In genomic region chr4:132818442-132818841, GRCm38 (mm10) we compare ENCODE assay signal across 22 mouse cellular contexts. TPM values are rescaled to one million over a fixed set of nuclear protein-coding genes. Genes with fewer than 3 reads are reported as not detected.
A peak's percentile ranks its signal among the peaks of the same experiment; 100 is the strongest.
DNase-seq lines count a peak whose midpoint lies in the region; ATAC-seq and TF ChIP-seq lines count a peak whose summit lies in the region.
"Had no signal": no experiment of that assay in that cellular context is flagged by ENCODE, and none has a peak within 500 bp of the region (broad histone marks: within the 10 kb centered on the region; RNA-seq: fewer than 3 reads in every experiment).

No protein-coding gene starts in this region.

- no peak for ATAC-seq in kidney, postnatal 0 days (replicated peaks; ENCODE audit: low FRiP score, low read depth)
- no peak for ATAC-seq in liver, postnatal 0 days
- ATAC-seq in liver, embryonic 11.5 days (replicated peaks; ENCODE audit: low FRiP score), result no peak
- ATAC-seq: forebrain, embryonic 14.5 days had no signal

- WGBS in kidney, postnatal 0 days, result 58% methylated on average over 2 of the region's 2 CpGs
- 60% methylated on average over 2 of the region's 2 CpGs for WGBS in liver, postnatal 0 days (ENCODE audit: insufficient replicate concordance)
- WGBS in liver, embryonic 11.5 days, result 54% methylated on average over 2 of the region's 2 CpGs

- no peak overlapping the region for H3K27ac ChIP-seq in kidney, postnatal 0 days
- no peak overlapping the region for H3K27ac ChIP-seq in liver, postnatal 0 days (ENCODE audit: low read depth)
- H3K27ac ChIP-seq in liver, embryonic 11.5 days (ENCODE audit: low read depth, low read length), result no peak overlapping the region
- no peak overlapping the region for H3K27ac ChIP-seq in MEL (ENCODE audit: control insufficient read depth, low read depth, low read length)
- H3K27ac ChIP-seq: embryonic facial prominence, embryonic 15.5 days; forebrain, embryonic 10.5 days; heart, embryonic 15.5 days; hindbrain, embryonic 15.5 days had no signal

- H3K79me2 ChIP-seq in MEL (ENCODE audit: control insufficient read depth, insufficient read depth, low read length, poor library complexity), result no peaks in the 10 kb centered on the region

- H3K4me3 ChIP-seq in kidney, postnatal 0 days (replicated peaks; ENCODE audit: low read depth, low read length), result no peak overlapping the region
- H3K4me3 ChIP-seq in liver, postnatal 0 days (ENCODE audit: low read depth, low read length), result no peak overlapping the region
- no peak overlapping the region for H3K4me3 ChIP-seq in liver, embryonic 11.5 days (ENCODE audit: low read depth, low read length)
- H3K4me3 ChIP-seq in MEL (ENCODE audit: control insufficient read depth in 1 of 2, insufficient read depth in 1 of 2, low read depth in 2 of 2, low read length in 2 of 2), result no peak overlapping the region
- H3K4me3 ChIP-seq: embryonic facial prominence, embryonic 15.5 days; erythroblast, embryonic 14.5 days; forebrain, embryonic 10.5 days; heart, embryonic 15.5 days; hindbrain, embryonic 15.5 days had no signal

- no peaks in the 10 kb centered on the region for H3K4me1 ChIP-seq in kidney, postnatal 0 days (replicated peaks; ENCODE audit: insufficient read depth, low read length)
- peaks cover 6% of the 10 kb centered on the region for H3K4me1 ChIP-seq in liver, postnatal 0 days (ENCODE audit: insufficient read depth)
- no peaks in the 10 kb centered on the region for H3K4me1 ChIP-seq in liver, embryonic 11.5 days (replicated peaks; ENCODE audit: control insufficient read depth, insufficient read depth, low read length)
- H3K4me1 ChIP-seq in MEL (ENCODE audit: control insufficient read depth in 1 of 2, insufficient read depth in 2 of 2, low read length in 2 of 2), result peaks cover 0 to 2% of the 10 kb centered on the region in 2 experiments; a peak in 1 of 4 replicates
- H3K4me1 ChIP-seq: embryonic facial prominence, embryonic 15.5 days; forebrain, embryonic 10.5 days; heart, embryonic 15.5 days; hindbrain, embryonic 15.5 days had no signal

- no peaks in the 10 kb centered on the region for H3K27me3 ChIP-seq in kidney, postnatal 0 days (ENCODE audit: insufficient read depth, low read length)
- H3K27me3 ChIP-seq in liver, postnatal 0 days (ENCODE audit: insufficient read depth, low read length), result no peaks in the 10 kb centered on the region
- no peaks in the 10 kb centered on the region for H3K27me3 ChIP-seq in liver, embryonic 11.5 days (replicated peaks; ENCODE audit: control insufficient read depth, insufficient read depth, low read length)
- H3K27me3 ChIP-seq in MEL (ENCODE audit: control insufficient read depth in 1 of 2, insufficient read depth in 2 of 2, low read length in 2 of 2), result no peaks in the 10 kb centered on the region
- H3K27me3 ChIP-seq: embryonic facial prominence, embryonic 15.5 days; heart, embryonic 15.5 days; hindbrain, embryonic 15.5 days had no signal

- H3K36me3 ChIP-seq in kidney, postnatal 0 days (ENCODE audit: insufficient read depth, low read length), result no peaks in the 10 kb centered on the region
- H3K36me3 ChIP-seq in liver, postnatal 0 days (replicated peaks; ENCODE audit: insufficient read depth, low read length), result no peaks in the 10 kb centered on the region
- no peaks in the 10 kb centered on the region for H3K36me3 ChIP-seq in liver, embryonic 11.5 days (ENCODE audit: control insufficient read depth, insufficient read depth, low read length)
- H3K36me3 ChIP-seq in MEL (ENCODE audit: control insufficient read depth in 1 of 2, insufficient read depth in 2 of 2, low read length in 2 of 2), result peaks cover 0 to 4% of the 10 kb centered on the region in 2 experiments; a peak in 1 of 4 replicates
- H3K36me3 ChIP-seq: embryonic facial prominence, embryonic 15.5 days; forebrain, embryonic 10.5 days; heart, embryonic 15.5 days; hindbrain, embryonic 15.5 days had no signal

- TF ChIP-seq RAD21 in MEL (IDR thresholded peaks at IDR 0.05; ENCODE audit: low read depth, low read length), result peak; percentile 49

- peak; percentile 17; the same call in 1 of the 2 replicates for TF ChIP-seq CTCF in kidney, postnatal 0 days (IDR thresholded peaks at IDR 0.05; ENCODE audit: low read depth)
- peak; percentile 45 for TF ChIP-seq CTCF in liver, postnatal 0 days (IDR thresholded peaks at IDR 0.05; ENCODE audit: low read depth)
- peak in 2 of 3 experiments; percentile 34 to 51; a peak in 4 of 6 replicates for TF ChIP-seq CTCF in MEL (IDR thresholded peaks at IDR 0.05 in 2 of 3, conservative IDR thresholded peaks at IDR 0.05 in 1 of 3; ENCODE audit: control insufficient read depth in 1 of 3, insufficient read depth in 1 of 3, low read depth in 2 of 3, low read length in 3 of 3, poor library complexity in 1 of 3, severe bottlenecking in 1 of 3)

- no peaks in the 10 kb centered on the region for H3K9me3 ChIP-seq in kidney, postnatal 0 days (replicated peaks; ENCODE audit: low read length)
- H3K9me3 ChIP-seq in liver, postnatal 0 days (ENCODE audit: low read length), result no peaks in the 10 kb centered on the region
- no peaks in the 10 kb centered on the region for H3K9me3 ChIP-seq in liver, embryonic 11.5 days (ENCODE audit: control insufficient read depth, low read length)
- H3K9me3 ChIP-seq in MEL (replicated peaks; ENCODE audit: insufficient read depth, low read length), result no peaks in the 10 kb centered on the region
- H3K9me3 ChIP-seq: embryonic facial prominence, embryonic 15.5 days; heart, embryonic 15.5 days had no signal

- no peak for DNase-seq in kidney, postnatal 0 days (ENCODE audit: low spot score)
- DNase-seq in kidney, adult 8-10 months, result no peak
- DNase-seq in liver, postnatal 0 days, result no peak
- DNase-seq in liver, embryonic 11.5 days (ENCODE audit: low spot score), result no peak
- peak; percentile 28 for DNase-seq in MEL (ENCODE audit: low read depth, low spot score)
- DNase-seq in retina, postnatal 1 day, result no peak
- DNase-seq in cerebellum, postnatal 14 days, result no peak
- DNase-seq: adrenal gland, adult 8-10 months; adrenal gland, postnatal 36 days; cerebellum, adult 2 months; cerebellum, postnatal 10 days; embryo, embryonic 11 days; gastrocnemius, postnatal 10 days; heart, adult 18-20 months; heart, postnatal 14 days had no signal

- no peak overlapping the region for H3K4me2 ChIP-seq in kidney, postnatal 0 days (ENCODE audit: low read length)
- H3K4me2 ChIP-seq in liver, postnatal 0 days (ENCODE audit: low read depth, low read length), result no peak overlapping the region
- H3K4me2 ChIP-seq in liver, embryonic 11.5 days, result no peak overlapping the region
- H3K4me2 ChIP-seq: embryonic facial prominence, embryonic 15.5 days; heart, embryonic 11.5 days; heart, embryonic 15.5 days; hindbrain, embryonic 15.5 days had no signal

- no peak overlapping the region for H3K9ac ChIP-seq in kidney, postnatal 0 days (ENCODE audit: low read depth, low read length)
- no peak overlapping the region for H3K9ac ChIP-seq in liver, postnatal 0 days (replicated peaks)
- no peak overlapping the region for H3K9ac ChIP-seq in liver, embryonic 11.5 days (ENCODE audit: low read depth, low read length)
- no peak overlapping the region for H3K9ac ChIP-seq in MEL (ENCODE audit: control insufficient read depth, low read depth, low read length, poor library complexity, severe bottlenecking)
- H3K9ac ChIP-seq: embryonic facial prominence, embryonic 15.5 days; heart, embryonic 15.5 days; hindbrain, embryonic 15.5 days had no signal

- TF ChIP-seq POLR2A in MEL (IDR thresholded peaks at IDR 0.05; ENCODE audit: control insufficient read depth in 1 of 2, insufficient read depth in 1 of 2, low read depth in 1 of 2, low read length in 2 of 2, poor library complexity in 1 of 2), result no peak

- TF ChIP-seq EP300 in liver, postnatal 0 days (IDR thresholded peaks at IDR 0.05; ENCODE audit: low read depth), result no peak
- TF ChIP-seq EP300 in MEL (IDR thresholded peaks at IDR 0.05; ENCODE audit: low read depth in 1 of 2, low read length in 2 of 2), result no peak

TF ChIP-seq in MEL, 35 proteins besides CTCF, POLR2A, EP300 and RAD21:
- no peak for TF ChIP-seq GATA1 (IDR thresholded peaks at IDR 0.05; ENCODE audit: low read depth, low read length)
- TF ChIP-seq ELF1 (IDR thresholded peaks at IDR 0.05; ENCODE audit: low read depth, low read length), result no peak
- peak; percentile 62 for TF ChIP-seq ZC3H11A (IDR thresholded peaks at IDR 0.05; ENCODE audit: low read depth, low read length)
- peak; percentile 55 for TF ChIP-seq SMC3 (IDR thresholded peaks at IDR 0.05; ENCODE audit: low read depth, low read length)
- no peak for TF ChIP-seq ETS1 (IDR thresholded peaks at IDR 0.05; ENCODE audit: low read depth, low read length)

RNA-seq across cellular contexts. Expression of gene Themis2, which starts 22.3 kb away (rescaled TPM):
- polyA plus RNA-seq in kidney, postnatal 0 days (2015; fragmentation: Nextera tagmentation; extraction: Ambion mirVana), result 1.0 TPM in 2 replicates
- polyA plus RNA-seq in liver, postnatal 0 days (2015; fragmentation: Nextera tagmentation; extraction: Ambion mirVana), result 3.1 and 3.5 TPM in 2 replicates
- polyA plus RNA-seq in liver, embryonic 11.5 days (2014; fragmentation: Nextera tagmentation; extraction: Ambion mirVana), result 2.7 and 3.3 TPM in 2 replicates
- total RNA-seq in MEL (2012; rRNA removed), result 1.0 and 1.1 TPM in 2 replicates
- polyA plus RNA-seq in MEL (2012; ENCODE audit: insufficient read depth in 1 of 2, insufficient read length in 2 of 2, low read depth in 1 of 2, low replicate concordance in 2 of 2, missing spikeins in 1 of 2), result 1 to 10 TPM in 1 of 2 experiments, not detected in 1; 2.6 TPM

RNA-seq across cellular contexts. Expression of gene Ppp1r8, which starts 24.5 kb away (rescaled TPM):
- 37.5 and 37.8 TPM in 2 replicates for polyA plus RNA-seq in kidney, postnatal 0 days (2015; fragmentation: Nextera tagmentation; extraction: Ambion mirVana)
- polyA plus RNA-seq in liver, postnatal 0 days (2015; fragmentation: Nextera tagmentation; extraction: Ambion mirVana), result 11.1 and 11.9 TPM in 2 replicates
- 44.0 and 50.5 TPM in 2 replicates for polyA plus RNA-seq in liver, embryonic 11.5 days (2014; fragmentation: Nextera tagmentation; extraction: Ambion mirVana)
- total RNA-seq in MEL (2012; rRNA removed), result 83.6 and 84.7 TPM in 2 replicates
- 100 to 1,000 TPM in 1 of 2 experiments, not detected in 1; 103 TPM for polyA plus RNA-seq in MEL (2012; ENCODE audit: insufficient read depth in 1 of 2, insufficient read length in 2 of 2, low read depth in 1 of 2, low replicate concordance in 2 of 2, missing spikeins in 1 of 2)

RNA-seq across cellular contexts. Expression of gene Rpa2, which starts 50.3 kb away (rescaled TPM):
- polyA plus RNA-seq in kidney, postnatal 0 days (2015; fragmentation: Nextera tagmentation; extraction: Ambion mirVana), result 60.0 and 65.7 TPM in 2 replicates
- polyA plus RNA-seq in liver, postnatal 0 days (2015; fragmentation: Nextera tagmentation; extraction: Ambion mirVana), result 38.6 and 43.0 TPM in 2 replicates
- 156 and 165 TPM in 2 replicates for polyA plus RNA-seq in liver, embryonic 11.5 days (2014; fragmentation: Nextera tagmentation; extraction: Ambion mirVana)
- total RNA-seq in MEL (2012; rRNA removed), result 102 and 119 TPM in 2 replicates
- polyA plus RNA-seq in MEL (2012; ENCODE audit: insufficient read depth in 1 of 2, insufficient read length in 2 of 2, low read depth in 1 of 2, low replicate concordance in 2 of 2, missing spikeins in 1 of 2), result 100 to 1,000 TPM in 1 of 2 experiments, not detected in 1; 103 TPM
